Mouse (Mus musculus) cerebellum, adult 2 months (tissue): Measurements from ENCODE around the gene Krtap5-5.

Experiments used
- CTCF ChIP-seq: fragments of 200-500 bp; IDR thresholded peaks from 2 replicates; pipeline ENCODE4 v1.5.1; 2011; ENCODE audit warnings: low read depth, mild to moderate bottlenecking, control low read depth, low read length, moderate library complexity, borderline replicate concordance; ENCODE audit not compliant: insufficient read depth
- POLR2A ChIP-seq: fragments of 200-500 bp; IDR thresholded peaks from 2 replicates; pipeline ENCODE4 v1.6.1; 2011; ENCODE audit warnings: low read length, control low read depth, borderline replicate concordance; ENCODE audit not compliant: insufficient read depth

DNA sequence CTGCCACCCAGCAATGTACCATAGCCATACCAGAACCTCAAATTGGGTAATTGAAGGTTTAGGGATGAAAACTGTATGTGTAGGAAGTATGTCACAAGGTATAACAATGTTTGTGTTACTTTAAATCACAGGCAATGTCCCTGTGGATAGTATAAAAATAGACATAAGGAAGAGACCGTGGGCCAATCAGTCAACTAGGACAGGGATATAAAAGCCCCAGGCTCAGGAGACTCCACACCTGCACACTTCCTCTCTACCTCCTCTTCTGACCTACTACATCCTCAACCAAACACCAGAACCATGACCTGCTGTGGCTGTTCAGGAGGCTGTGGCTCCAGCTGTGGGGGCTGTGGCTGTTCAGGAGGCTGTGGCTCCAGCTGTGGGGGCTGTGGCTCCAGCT, 18.2 kb downstream of the Krtap5-5 start, which contains the start of gene Gm7579:
- no peak for TF ChIP-seq POLR2A
- no peak for TF ChIP-seq CTCF
